Mouse (Mus musculus) layer of hippocampus, adult 18-20 months (tissue): Measurements from ENCODE around the gene Socs3. TPM values are rescaled to one million over a fixed set of nuclear protein-coding genes. Genes with fewer than 3 reads are reported as not detected.

ENCODE experiments used
- DNase-seq, 2 experiments: peaks; one replicate each; pipeline ENCODE4 v3.0.0; 2022; ENCODE audit warnings: low spot score in 2 of 2
- total RNA-seq, 2 experiments: library from RNA; stranded (reverse); gene quantifications; 2 replicates each; pipeline ENCODE4 v1.2.3; 2021

Gene Socs3
- total RNA-seq, 2 experiments from 2014 or later, result 1.0 to 1.3 TPM

GRCm38 (mm10) chr11:117995661-117996060, 25.8 kb upstream of the Socs3 start:
- DNase-seq, result no peak

DNA sequence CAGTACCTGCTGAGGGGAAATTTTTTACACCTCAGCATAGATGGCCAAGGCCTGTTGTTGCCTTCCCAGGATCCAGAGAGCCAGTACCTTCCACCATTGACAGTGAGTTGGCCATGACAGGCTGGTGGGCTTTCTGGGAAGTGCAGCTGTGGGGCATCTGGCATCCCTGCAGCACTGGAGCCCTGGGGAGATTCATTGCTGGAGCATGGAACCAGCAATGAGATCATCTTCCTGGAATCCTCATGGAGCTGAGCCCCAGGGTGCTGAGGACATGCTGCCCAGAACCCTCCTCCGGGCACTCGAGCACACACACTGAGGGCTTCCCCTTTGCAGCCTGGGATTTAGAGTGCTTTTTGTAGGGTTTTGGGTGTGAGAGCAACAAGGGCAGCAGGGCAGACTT, 25.4 kb upstream of the Socs3 start:
- no peak for DNase-seq

DNA sequence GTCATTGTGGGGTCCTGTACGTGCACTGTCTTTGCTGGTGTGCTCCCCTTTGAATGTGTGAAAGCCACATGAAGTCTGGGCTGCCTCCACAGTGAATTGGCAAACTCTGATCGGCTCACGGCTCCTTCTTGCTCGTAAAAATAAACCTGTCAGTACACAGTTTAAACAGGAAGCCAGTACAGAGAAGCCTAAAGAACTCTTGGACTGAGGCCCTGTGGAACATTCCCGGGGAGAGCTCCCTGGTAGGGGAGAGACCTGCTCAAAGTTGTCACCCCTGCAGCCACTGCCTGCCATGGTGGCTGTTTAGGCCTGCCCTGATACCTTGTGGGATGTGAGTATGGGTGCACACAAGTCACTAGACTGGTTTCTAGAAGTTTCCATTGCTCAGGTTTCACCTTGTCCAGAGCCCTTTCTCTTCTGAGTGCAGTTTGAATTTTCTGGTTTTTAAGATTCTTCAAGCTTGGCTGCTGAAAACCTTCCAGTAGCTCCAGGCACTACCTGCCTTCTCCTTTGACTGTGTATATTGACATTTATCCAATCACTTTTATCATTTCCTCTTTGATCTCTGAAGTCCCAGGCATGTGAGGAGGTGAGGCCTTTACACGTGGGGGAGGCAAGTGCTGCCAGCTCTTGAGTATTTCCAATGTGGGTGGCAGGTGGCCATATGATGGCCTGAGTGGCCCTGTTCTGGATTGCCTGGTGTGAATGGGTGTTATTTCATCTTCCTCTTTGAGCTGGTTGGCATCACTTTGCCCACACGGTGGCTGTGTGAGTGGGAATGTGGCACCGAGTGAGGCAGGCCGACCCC, 24.6 kb upstream of the Socs3 start:
- no peak for DNase-seq

GRCm38 (mm10) chr11:117993190-117994175, 23.6 kb upstream of the Socs3 start:
- no peak for DNase-seq

DNA sequence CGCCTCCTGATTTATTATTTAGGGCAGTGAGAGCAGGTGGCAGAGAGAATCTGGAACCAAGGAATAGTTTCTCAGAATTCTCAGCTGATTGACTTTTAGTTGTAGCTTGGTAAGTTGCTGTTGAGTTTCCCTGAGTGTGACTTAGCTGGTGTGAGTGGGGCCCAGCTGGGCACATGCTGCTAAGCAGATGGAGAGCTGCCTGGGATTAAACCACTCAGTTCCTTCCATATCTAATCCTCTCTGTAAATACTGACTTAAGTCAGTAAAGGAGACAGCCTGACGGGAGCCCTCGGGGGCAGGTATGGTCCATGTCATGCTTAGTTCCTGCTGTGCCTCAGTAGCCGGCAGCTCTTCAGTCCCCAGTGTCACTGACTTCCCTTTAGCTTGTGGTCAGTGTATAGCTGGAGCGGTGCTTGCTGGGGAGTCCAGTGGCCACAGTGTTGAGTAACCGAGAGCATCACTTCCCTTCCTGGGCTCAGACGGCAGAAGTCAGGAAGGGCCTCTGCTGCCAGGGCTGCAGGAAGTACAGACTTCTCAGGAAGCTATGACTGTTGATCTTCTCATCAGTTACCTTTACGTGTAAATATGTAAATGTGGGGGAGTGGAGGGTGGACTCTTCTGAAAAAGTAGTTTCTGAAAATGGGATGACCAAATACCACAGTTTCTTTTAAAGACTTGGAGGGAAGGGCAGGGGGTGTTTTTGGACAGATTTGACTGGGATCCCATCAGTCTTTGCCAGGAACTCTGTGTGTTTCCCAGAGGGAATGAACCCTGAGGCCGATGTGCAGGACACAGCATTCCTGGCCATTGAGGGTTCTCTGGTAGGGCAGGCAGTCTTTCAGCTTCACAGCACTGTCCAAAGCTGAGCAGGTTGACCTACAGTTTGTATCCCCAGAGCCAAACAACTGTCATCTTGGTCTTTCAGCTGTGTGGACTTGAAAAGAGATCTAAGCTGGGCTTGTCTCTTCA, 21.9 kb upstream of the Socs3 start:
- DNase-seq, result no peak

GRCm38 (mm10) chr11:117989926-117990325, 20.1 kb upstream of the Socs3 start:
- DNase-seq, result no peak

GRCm38 (mm10) chr11:117989241-117989640, 19.4 kb upstream of the Socs3 start:
- no peak for DNase-seq

DNA sequence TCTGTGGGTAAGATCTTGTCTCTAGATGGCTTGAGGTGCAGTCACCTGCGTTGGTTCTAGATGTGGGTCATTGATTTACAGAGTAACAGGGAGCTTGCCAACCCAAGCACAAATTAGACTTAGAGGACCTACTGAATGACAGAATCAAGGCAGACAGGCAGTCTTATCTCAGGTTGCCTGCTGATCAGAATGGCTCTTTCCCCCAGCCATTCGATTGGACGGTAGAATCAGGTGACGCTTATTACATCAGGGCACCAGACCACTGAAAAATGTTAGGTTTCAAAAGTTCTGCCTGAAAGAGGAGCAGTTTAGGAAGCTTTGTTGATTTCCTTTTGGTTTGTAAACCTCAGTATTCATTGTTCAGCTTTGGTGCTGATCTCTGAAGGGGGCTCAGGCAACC, 18.1 kb upstream of the Socs3 start:
- DNase-seq, result no peak

- DNase-seq, result no peak
Measured at GRCm38 (mm10) chr11:117987032-117987451, 17.2 kb upstream of the Socs3 start.

GRCm38 (mm10) chr11:117986126-117987031, 16.5 kb upstream of the Socs3 start, which contains the start of gene Pgs1:
Gene Pgs1, plus strand, starts transcription at chr11:117986292.
- DNase-seq, result peak; percentile 92 to 96

DNA sequence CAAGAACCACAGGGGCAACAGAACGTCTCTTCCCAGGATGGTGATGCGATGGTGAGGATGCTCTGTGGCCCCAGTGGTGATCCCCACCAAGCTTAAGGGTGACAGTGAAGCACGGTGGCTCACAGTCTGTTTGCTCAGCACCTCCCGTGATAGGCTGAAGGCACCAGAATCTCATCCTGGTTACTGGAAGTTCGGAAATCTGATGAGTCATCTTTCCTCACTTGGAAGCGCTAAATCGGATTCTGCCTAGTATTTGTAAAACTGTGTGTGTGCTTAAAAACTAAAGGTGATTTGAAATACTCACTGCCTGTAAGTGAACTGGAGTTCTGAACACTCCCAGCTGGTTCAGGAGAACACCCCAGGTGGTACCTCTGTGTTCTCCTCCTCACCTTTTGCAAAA, 13.9 kb upstream of the Socs3 start:
- no peak for DNase-seq

GRCm38 (mm10) chr11:117982426-117982825, 12.6 kb upstream of the Socs3 start:
- no peak for DNase-seq

- DNase-seq, result no peak
Measured at GRCm38 (mm10) chr11:117979388-117979787, 9.5 kb upstream of the Socs3 start.

DNA sequence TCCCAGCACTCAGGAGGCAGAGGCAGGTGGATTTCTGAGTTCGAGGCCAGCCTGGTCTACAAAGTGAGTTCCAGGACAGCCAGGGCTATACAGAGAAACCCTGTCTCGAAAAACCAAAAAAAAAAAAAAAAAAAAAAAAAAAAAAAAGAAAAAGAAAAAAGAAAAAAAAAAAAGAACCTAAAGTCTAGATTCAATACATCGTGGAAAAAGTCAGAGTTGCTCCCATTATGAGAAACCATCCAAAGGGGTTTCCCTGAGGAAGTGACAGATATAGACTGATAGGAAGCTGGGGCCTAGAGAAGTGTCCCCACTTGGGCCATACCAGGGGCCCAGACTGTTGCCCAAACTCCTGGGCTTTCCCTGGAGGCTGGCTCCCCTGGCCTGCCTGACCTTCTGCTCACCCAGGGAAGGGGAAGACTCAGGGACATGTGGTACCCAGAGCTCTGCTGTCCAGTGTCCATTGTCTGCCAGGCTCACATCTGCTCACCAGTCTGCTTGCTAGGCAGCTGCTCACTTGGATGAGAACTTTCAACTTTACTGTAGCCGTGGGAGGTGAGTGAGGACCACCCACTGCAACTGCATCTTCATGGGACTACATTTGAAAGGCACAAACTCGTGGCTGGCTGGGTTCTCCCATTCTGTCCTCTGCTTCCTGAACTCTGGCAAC, 8.0 kb upstream of the Socs3 start:
- no peak for DNase-seq

DNA sequence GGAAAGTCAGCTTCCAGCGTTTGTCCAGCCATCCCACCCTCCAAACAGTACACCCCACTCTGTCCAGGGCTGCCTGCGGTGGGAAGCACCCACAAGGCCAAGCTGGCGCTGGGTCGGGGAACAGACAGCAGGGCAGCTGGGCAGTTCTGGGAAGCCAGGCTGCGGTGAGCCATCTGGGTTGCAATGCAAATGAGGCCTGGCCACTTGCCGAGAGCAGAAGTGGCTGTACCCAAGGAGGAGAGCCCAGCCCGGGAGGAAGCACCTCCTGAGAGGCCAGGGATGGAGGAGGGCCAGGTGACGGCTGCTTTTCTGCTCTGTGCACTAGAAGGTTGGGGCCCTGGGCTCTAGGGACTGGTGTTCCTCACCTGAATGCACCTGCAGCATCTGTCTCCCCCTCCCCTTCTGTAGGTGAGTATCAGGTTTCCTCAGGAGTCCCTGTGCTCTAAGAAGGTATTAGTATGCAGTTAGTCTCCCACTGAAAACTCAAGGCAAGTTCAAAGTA, 6.3 kb upstream of the Socs3 start:
- DNase-seq, result no peak

DNA sequence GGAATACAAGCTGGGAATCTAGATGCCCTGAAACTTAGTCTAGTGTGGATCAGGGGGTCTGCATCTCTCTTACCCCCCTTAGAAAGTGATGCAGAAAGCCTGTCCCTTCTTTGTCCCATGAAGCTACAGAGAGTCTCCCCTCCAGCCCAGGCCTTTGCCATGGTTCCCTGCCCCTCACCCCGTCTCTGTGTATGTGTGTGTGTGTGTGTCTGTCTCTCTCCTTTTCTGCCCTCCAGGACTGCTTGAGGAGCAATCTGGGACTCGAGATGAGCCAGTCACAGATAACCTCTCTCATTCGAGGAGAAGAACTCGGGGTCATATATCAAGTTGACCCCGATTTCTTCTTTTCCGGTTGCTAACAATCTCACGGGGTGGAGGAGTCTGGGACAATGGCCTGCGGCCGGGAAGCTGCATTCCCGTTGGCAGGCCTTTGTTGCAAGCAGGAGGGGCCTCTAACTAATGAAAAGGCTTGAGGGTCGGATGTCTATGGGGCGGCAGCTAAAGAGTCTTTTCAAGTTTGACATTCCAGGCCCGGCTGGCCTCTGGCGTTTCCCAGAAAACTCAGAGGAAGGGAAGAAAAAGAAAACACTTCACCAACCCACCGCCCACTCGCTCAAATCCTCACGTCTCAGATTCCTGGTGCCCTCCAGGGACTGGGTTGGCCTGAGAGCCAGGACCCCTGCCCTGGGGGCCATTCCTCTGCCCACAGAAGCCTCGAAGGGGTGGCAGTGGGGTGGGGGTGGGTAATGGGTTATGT, 5.5 kb upstream of the Socs3 start:
- DNase-seq, result no peak

- DNase-seq, result no peak
Measured at GRCm38 (mm10) chr11:117974327-117975125, 4.7 kb upstream of the Socs3 start.
